Mouse (Mus musculus) testis, postnatal 14 days (tissue): Measurements from ENCODE around the gene Eci1.
"Not testable (repeated sequence)": the region's sequence is repeated elsewhere in the genome, so short reads cannot be mapped to it uniquely, and the experiment has no call there.

ENCODE experiments used
- DNase-seq: peaks from one replicate; pipeline ENCODE4 v3.0.0; 2021; ENCODE audit warnings: low spot score

Eci1 gene

GRCm38 (mm10) chr17:24426471-24427169, at the start of gene Eci1:
Eci1 (plus strand) TSS chr17:24426641.
- DNase-seq = peak; percentile 95

DNA sequence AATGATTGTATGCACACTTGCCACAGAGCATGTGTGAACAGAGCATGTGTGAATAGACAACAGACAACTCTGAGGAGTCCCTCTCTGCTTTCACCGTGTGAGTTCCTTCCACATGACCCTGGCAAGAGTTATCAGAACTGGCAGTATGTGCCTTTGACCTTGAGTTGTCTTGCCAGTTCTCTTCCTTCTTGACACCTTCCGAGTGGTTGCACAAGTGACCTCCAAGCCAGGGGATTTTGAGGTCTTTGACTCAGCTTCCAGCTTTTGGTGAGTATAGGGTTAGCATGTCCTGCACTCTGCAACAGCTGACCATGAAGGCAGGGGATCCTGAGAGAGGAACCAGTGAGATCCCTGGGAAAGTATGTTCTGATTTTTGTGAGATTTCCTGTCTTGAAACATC, 47.9 kb upstream of the Eci1 start:
- no peak for DNase-seq

DNA sequence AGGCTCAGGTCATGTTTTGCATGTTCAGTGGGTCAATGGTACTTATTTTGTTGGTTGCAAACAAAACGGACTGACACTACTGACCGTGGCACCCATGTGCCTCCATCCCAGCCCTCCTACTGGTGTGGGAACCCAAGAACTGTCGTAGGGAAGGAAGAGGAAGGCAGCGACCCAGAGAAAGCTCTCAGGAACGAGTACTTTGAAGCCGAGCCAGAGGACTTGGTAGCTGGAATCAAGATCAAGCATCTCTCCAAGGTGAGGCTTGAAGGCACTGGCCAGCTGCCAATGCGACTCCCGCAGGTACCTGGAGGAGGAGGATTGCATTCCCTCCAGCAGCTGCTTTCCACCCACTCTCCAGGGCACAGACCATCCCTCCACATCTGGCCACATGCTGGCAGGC, 42.7 kb upstream of the Eci1 start:
- DNase-seq = no peak

DNA sequence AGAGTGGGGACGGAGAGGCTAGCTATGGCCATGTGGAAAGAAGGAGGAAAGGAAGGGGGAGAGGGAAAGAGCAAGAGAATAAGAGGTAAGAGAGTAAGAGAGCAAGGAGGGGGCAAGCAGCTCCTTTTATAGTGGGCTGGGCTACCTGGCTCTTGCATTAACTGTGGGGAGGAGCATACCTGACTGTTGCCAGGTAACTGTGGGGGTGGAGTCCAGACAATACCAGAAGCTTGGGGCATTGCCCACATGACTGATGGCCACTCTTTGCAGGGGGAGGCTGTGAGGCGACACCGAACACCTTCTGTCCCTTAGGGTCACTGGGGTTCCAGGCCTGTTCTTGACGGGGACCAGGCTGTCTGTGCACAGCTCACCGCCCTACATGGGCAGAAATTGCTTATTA, 37.7 kb upstream of the Eci1 start:
- DNase-seq = no peak

- DNase-seq = no peak
Observed at GRCm38 (mm10) chr17:24389865-24390264, 36.6 kb upstream of the Eci1 start.

DNA sequence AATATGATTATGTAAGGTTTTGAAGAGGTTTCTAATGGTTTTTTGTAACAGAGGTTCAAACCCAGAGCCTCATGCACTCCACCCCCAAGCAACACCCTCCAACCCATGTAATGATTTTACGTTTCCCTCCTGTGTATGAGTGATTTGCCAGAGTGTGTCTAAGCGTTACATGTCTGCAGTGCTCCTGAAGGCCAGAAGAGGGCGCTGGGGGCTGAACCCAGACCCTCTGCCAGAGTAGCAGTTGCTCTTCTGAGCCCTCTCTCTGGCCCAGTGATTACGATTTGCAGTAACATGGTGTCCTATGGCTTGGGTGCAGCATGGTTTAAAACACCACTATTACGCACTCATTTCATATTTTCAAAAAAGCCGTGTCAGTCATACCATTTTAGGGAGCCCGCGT, 35.3 kb upstream of the Eci1 start:
- no peak for DNase-seq

DNA sequence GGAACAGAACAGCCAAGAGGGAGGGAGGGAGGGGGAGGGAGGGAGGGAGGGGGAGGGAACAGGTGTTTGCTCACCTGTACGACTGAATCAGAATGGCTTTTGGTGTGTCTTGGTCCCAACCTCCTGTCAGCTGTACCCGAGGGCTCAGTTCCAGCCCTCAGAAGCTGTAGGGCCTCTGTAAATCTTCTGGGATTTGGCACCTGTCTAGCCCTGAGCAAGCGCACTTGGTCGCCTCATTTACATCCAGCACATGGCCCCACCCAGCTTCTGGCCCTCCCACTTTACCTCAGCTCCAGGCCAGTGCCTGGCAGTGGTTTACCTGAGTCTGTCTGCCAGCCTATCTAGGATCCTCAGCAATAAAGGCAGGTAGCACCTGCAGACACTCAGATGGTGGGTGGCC, 32.9 kb upstream of the Eci1 start:
- no peak for DNase-seq

DNA sequence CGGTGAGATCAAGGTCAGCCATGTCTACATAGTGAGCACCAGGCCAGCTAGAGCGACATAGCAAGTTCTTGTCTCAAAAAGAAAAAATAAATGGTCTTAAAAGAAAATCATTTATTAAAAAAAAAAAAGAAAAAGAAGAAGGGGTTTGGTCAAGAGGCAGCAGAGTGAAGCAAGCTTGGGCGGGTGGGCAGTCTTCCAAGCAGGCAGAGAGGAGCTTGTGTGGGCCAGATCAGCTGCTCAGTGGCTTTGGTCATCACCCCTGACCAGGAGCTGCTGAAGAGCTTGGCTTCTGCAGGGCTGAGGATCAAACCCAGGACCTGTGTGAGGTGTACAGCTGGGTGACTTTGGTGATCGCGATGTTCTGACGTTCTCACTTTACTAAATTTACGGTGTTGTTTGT, 32.0 kb upstream of the Eci1 start:
- DNase-seq = no peak

DNA sequence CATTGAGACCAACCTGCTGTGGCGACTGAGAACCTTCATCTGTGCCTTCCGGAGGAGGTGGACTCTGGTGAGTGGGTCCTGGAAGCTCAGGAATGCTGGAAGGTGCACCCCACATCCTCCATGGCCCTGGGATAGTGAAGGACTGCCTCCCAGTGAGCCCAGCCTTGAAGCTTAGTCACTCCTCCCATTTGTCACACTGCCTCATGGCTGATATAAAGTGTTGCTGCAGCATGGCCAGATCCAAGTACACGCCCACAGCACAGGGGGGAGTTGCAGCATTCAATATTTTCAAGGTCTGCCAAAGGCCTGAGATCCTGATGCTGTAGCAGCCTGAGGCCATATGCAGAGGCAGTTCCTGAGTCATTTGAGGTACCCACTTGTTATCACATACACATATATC, 24.1 kb upstream of the Eci1 start:
- DNase-seq = peak; percentile 74

DNA sequence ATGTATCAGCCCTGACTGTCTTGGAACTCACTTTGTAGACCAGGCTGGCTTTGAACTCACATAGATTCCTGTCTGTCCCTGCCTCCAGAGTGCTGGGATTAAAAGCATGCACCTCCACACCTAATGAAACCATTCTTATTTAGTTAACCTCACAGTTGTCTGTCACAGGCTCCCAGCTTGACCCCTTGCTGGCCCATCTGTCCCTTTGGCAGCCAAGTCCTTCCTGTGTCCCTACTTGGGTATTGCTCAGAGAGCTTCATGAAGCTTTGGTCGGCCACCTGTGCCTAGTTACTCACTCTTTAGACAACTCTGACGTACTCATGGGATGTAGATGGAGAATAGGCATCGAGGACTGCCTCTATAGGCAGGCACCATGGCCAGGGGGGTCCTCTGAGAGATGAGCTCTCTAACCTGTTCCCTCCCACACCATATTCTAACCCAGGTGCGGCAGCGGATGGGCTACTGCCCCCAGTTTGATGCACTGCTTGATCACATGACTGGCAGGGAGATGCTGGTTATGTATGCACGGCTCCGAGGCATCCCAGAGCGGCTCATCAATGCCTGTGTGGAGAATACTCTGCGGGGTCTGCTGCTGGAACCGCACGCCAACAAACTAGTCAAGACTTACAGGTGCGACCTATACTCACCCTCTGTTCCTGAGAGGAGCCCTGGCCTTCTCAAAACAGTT, 19.2 kb upstream of the Eci1 start:
- no peak for DNase-seq

- DNase-seq = no peak
Observed at GRCm38 (mm10) chr17:24413557-24414211, 12.8 kb upstream of the Eci1 start.

DNA sequence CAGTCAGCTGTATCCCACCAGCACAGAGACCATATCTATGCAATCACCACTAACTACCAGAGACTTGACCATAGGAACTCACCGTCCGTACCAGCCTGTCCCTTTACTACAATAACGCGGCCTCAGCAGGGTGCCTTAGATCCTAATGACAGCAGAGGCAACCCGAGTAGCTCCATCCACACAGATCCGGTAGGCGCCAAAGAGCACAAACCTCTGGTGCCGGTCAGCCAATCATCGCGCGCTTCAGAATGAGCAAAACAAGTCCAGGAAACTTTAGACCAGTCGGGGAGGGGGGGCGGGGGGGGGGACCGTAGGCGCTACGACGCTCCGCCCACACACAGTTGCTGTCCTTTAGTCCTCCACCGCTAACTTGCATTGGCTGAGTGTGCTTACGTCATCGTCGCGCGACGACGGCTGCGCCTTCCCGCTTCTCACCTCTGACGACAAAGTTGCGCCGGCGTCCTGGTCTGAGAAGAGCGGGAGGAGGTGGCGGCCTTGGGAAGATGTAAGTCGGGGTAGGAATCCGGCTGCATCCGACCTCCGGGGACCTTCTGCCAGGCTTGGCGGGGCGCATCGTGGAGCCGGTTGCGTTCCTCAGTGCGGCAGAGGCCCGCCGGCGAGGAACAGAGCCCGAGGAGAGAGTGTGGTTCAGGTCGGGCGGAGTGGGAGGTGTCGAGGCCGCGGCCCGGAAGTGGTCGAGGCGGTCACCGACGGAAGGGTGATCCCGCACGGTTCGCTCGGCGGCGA, 12.0 kb upstream of the Eci1 start, which contains the start of gene Rnps1:
Rnps1 (plus strand) TSS at position 336 of the 747 bp plus-strand sequence.
- peak; percentile 95 for DNase-seq

- no peak for DNase-seq
Observed at GRCm38 (mm10) chr17:24415011-24415410, 11.4 kb upstream of the Eci1 start.

DNA sequence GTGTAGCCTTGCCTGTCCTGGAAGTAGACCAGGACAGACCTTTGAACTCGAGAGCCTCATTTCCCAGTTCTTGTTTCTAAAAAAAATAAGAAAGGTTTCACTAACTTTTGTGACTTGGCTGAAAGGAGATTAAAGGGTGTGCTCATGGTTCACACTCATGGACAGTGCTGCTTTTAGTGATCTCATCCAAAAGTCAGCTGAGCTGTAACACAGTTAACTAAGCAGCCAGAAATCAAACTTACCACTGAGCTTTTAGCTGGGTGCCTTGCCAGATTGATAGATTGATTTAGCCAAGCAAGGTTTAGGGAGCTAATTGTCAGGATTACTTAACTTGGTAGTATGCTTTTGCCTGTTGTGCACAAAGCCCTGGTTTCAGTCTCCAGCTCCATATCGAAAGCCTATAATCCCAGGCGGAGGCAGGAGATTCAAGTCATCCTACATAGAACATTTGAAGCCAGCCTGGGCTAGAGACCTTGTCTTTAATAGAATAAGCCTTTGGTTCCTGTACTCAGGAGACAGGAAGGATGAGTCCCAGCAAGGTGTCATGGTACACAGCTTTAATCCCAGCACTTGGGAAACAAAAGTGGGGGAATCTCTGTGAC, 10.3 kb upstream of the Eci1 start:
- DNase-seq = no peak

DNA sequence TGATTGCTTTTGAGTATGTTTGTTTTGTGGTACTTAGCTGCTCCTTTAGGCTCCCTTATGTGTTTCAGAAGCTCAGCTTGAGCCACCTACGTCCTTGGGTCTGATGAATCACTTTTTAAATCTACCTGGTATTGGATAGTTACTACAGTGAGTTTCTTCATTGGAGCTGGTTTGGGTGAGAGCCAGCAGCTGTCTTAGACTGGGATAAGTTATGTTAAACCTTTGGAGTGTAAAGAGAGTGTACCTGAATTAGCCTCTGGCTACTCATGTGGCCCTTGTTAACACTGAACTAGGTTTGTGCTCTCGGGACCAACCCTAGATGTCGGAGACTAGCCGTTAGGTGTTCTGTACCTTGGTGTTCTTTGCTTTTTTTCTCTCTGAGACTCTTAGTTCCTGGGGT, 3.3 kb upstream of the Eci1 start:
- DNase-seq = no peak

DNA sequence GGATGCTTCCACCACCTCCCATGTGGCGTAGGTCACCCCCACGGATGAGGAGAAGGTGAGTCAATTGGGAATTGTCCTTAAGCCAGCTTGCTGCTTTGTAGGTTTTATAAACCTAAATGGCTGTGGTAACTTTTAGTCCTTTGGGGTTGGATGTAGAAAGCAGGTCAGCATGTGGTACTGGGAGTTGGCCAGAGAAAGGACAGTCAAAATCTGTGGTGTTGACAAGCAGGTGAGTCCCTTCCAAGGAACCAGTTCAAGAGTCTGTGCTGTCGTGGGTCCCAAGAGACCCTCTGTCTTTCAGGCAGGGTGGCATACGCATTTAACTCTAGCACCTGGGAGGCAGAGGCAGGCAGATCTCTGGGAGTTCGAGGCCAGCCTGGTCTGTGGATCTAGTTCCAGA, 2.0 kb upstream of the Eci1 start:
- DNase-seq = no peak

DNA sequence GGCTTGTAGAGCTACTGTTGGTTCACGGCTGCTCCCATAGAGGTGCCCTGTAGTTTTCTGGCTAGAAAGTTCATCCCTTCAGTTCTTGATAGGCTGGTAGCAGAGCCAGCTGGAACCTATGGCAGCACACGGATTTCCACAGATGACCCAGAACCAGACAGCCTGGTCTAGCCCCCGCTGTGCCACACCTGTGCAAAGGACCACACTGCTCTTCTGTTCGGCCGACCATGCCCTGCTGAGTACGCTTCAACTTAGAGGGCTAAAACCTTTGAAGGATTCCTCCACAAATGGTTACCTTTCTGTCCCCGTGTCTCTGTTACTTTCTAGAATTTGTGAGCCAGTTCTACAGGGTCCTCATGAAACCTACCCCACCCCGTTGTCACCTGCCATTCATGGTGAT, 1.1 kb upstream of the Eci1 start:
- DNase-seq = not testable (repeated sequence)

DNA sequence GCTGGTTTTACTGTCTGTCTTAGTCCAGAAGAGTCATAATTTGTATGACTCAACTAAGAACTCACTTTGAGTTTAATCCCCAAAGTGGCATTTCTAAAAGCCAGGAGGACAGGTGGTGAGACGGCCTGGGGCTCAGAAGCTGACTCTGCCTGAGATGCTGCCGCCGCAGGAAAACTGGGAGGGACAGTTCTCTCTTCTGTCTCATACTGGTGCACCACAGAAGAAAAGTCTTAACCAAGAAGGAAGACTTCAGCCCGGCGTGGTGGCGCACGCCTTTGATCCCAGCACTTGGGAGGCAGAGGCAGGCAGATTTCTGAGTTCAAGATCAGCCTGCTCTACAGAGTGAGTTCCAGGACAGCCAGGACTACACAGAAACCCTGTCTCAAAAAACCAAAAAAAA, 536 bp upstream of the Eci1 start:
- no peak for DNase-seq

GRCm38 (mm10) chr17:24427170-24427557, 723 bp downstream of the Eci1 start:
- no peak for DNase-seq

DNA sequence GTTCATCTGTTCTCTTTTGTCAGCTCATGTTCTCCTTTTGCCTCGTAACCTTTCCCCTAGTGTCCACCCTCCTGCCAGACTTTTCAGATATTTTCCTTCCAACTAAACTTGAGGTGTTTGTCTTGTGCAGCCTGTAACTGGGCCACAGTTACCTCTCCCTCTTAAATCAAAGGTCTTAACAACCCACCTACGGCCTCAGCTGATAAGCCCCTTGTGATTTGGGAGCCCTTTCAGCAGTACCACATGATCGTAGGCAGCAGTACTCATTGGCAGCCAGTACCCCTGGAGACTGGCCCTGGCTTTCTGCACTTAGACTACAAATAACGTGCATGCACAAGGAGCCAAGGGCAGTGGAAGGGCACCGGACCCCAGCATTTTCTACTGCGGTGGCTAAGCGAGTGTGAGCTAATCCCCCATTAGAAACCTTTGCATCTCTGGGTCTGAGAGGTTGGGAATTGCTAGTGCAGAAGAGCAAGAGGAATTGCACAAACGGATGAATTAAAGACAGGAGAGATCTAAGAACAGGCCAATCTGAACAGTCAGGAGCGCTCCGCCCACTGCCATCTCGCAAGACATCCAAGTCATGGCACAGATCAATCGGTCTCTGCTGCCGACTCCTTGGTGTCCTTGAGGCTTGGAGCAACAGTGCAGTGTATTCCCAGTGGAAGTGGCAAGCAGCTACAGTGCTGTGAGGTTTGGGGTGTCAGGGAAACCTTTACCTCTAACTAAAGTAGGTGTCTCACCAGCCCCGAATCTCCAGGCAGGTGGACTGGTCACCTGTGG, 3.0 kb downstream of the Eci1 start:
- DNase-seq = no peak

GRCm38 (mm10) chr17:24437016-24437415, 10.6 kb downstream of the Eci1 start:
- no peak for DNase-seq
